ENCODE assay signal across 12 mouse cellular contexts in genomic region chr19:55137884-55138283, GRCm38 (mm10). TPM values are rescaled to one million over a fixed set of nuclear protein-coding genes. Genes with fewer than 3 reads are reported as not detected.
DNase-seq lines count a peak whose midpoint lies in the region; ATAC-seq and TF ChIP-seq lines count a peak whose summit lies in the region.
"Had no signal": no experiment of that assay in that cellular context is flagged by ENCODE, and none has a peak within 500 bp of the region (broad histone marks: within the 10 kb centered on the region; RNA-seq: fewer than 3 reads in every experiment).

No protein-coding gene starts in this region.

- no peaks in the 10 kb centered on the region for H3K27me3 ChIP-seq in forebrain, embryonic 10.5 days (ENCODE audit: poor library complexity, severe bottlenecking)
- no peaks in the 10 kb centered on the region for H3K27me3 ChIP-seq in forebrain, embryonic 15.5 days
- H3K27me3 ChIP-seq in liver, embryonic 15.5 days: no peaks in the 10 kb centered on the region
- no peaks in the 10 kb centered on the region for H3K27me3 ChIP-seq in liver, postnatal 0 days (ENCODE audit: insufficient read depth, low read length)
- H3K27me3 ChIP-seq in embryonic facial prominence, embryonic 10.5 days (replicated peaks; ENCODE audit: low read depth, poor library complexity, severe bottlenecking): no peaks in the 10 kb centered on the region
- H3K27me3 ChIP-seq: embryonic facial prominence, embryonic 12.5 days; limb, embryonic 12.5 days had no signal

- H3K9ac ChIP-seq in forebrain, embryonic 15.5 days (replicated peaks): no peak overlapping the region
- H3K9ac ChIP-seq in liver, embryonic 15.5 days: no peak overlapping the region
- no peak overlapping the region for H3K9ac ChIP-seq in liver, postnatal 0 days (replicated peaks)
- H3K9ac ChIP-seq: embryonic facial prominence, embryonic 12.5 days; limb, embryonic 12.5 days had no signal

- H3K36me3 ChIP-seq in forebrain, embryonic 10.5 days (replicated peaks): no peaks in the 10 kb centered on the region
- no peaks in the 10 kb centered on the region for H3K36me3 ChIP-seq in forebrain, embryonic 15.5 days
- no peaks in the 10 kb centered on the region for H3K36me3 ChIP-seq in liver, embryonic 15.5 days (replicated peaks)
- no peaks in the 10 kb centered on the region for H3K36me3 ChIP-seq in liver, postnatal 0 days (replicated peaks; ENCODE audit: insufficient read depth, low read length)
- no peaks in the 10 kb centered on the region for H3K36me3 ChIP-seq in embryonic facial prominence, embryonic 10.5 days (replicated peaks)
- H3K36me3 ChIP-seq: embryonic facial prominence, embryonic 12.5 days; limb, embryonic 12.5 days had no signal

- H3K4me2 ChIP-seq in forebrain, embryonic 15.5 days (replicated peaks): no peak overlapping the region
- no peak overlapping the region for H3K4me2 ChIP-seq in liver, embryonic 15.5 days
- no peak overlapping the region for H3K4me2 ChIP-seq in liver, postnatal 0 days (ENCODE audit: low read depth, low read length)
- H3K4me2 ChIP-seq: embryonic facial prominence, embryonic 12.5 days; limb, embryonic 12.5 days had no signal

- H3K27ac ChIP-seq in forebrain, embryonic 10.5 days: peak overlapping the region; percentile 63
- H3K27ac ChIP-seq in forebrain, embryonic 15.5 days (replicated peaks): no peak overlapping the region
- H3K27ac ChIP-seq in liver, embryonic 15.5 days (replicated peaks): no peak overlapping the region
- no peak overlapping the region for H3K27ac ChIP-seq in liver, postnatal 0 days (ENCODE audit: low read depth)
- H3K27ac ChIP-seq in embryonic facial prominence, embryonic 10.5 days (replicated peaks): peak overlapping the region; percentile 7; the same call in 1 of the 2 replicates
- H3K27ac ChIP-seq: embryonic facial prominence, embryonic 12.5 days; gastrocnemius, adult 2 months; limb, embryonic 12.5 days had no signal

- no peak for TF ChIP-seq EP300 in liver, postnatal 0 days (IDR thresholded peaks at IDR 0.05; ENCODE audit: low read depth)

- peaks cover 34% of the 10 kb centered on the region for H3K4me1 ChIP-seq in forebrain, embryonic 10.5 days
- H3K4me1 ChIP-seq in forebrain, embryonic 15.5 days: no peaks in the 10 kb centered on the region
- peaks cover 15% of the 10 kb centered on the region for H3K4me1 ChIP-seq in liver, embryonic 15.5 days (replicated peaks)
- H3K4me1 ChIP-seq in liver, postnatal 0 days (ENCODE audit: insufficient read depth): peaks cover 29% of the 10 kb centered on the region
- peaks cover 30% of the 10 kb centered on the region for H3K4me1 ChIP-seq in embryonic facial prominence, embryonic 10.5 days
- H3K4me1 ChIP-seq: embryonic facial prominence, embryonic 12.5 days had no signal

- WGBS in forebrain, embryonic 10.5 days: 36% methylated on average over 7 of the region's 7 CpGs
- WGBS in forebrain, embryonic 15.5 days: 27% methylated on average over 7 of the region's 7 CpGs
- 48% methylated on average over 7 of the region's 7 CpGs for WGBS in liver, embryonic 15.5 days (ENCODE audit: insufficient replicate concordance)
- 43% methylated on average over 7 of the region's 7 CpGs for WGBS in liver, postnatal 0 days (ENCODE audit: insufficient replicate concordance)
- WGBS in embryonic facial prominence, embryonic 10.5 days: 34% methylated on average over 7 of the region's 7 CpGs

- H3K4me3 ChIP-seq in forebrain, embryonic 10.5 days: no peak overlapping the region
- H3K4me3 ChIP-seq in forebrain, embryonic 15.5 days: no peak overlapping the region
- H3K4me3 ChIP-seq in liver, embryonic 15.5 days (replicated peaks): no peak overlapping the region
- H3K4me3 ChIP-seq in liver, postnatal 0 days (ENCODE audit: low read depth, low read length): no peak overlapping the region
- no peak overlapping the region for H3K4me3 ChIP-seq in embryonic facial prominence, embryonic 10.5 days
- H3K4me3 ChIP-seq: embryonic facial prominence, embryonic 12.5 days; gastrocnemius, adult 2 months; limb, embryonic 12.5 days had no signal

- no peak for DNase-seq in forebrain, embryonic 10.5 days (ENCODE audit: extremely low spot score, low spot score)
- DNase-seq in liver, postnatal 0 days: no peak
- DNase-seq in embryonic facial prominence, embryonic 10.5 days (ENCODE audit: low spot score): no peak
- DNase-seq in kidney, postnatal 4 days: peak; percentile 46 to 63
- DNase-seq in MN1 (ENCODE audit: low spot score): no peak
- no peak for DNase-seq in left cerebral cortex, adult 8-10 months (ENCODE audit: low spot score in 2 of 2)
- DNase-seq: gastrocnemius, adult 2 months had no signal

- no peaks in the 10 kb centered on the region for H3K9me3 ChIP-seq in forebrain, embryonic 10.5 days
- no peaks in the 10 kb centered on the region for H3K9me3 ChIP-seq in forebrain, embryonic 15.5 days
- no peaks in the 10 kb centered on the region for H3K9me3 ChIP-seq in liver, embryonic 15.5 days (replicated peaks)
- H3K9me3 ChIP-seq in liver, postnatal 0 days (ENCODE audit: low read length): no peaks in the 10 kb centered on the region
- no peaks in the 10 kb centered on the region for H3K9me3 ChIP-seq in embryonic facial prominence, embryonic 10.5 days
- H3K9me3 ChIP-seq: embryonic facial prominence, embryonic 12.5 days; limb, embryonic 12.5 days had no signal

- no peak for ATAC-seq in forebrain, embryonic 15.5 days (replicated peaks)
- ATAC-seq in liver, embryonic 15.5 days (ENCODE audit: insufficient read depth): peak; percentile 12; the same call in 1 of the 2 replicates
- ATAC-seq in liver, postnatal 0 days: no peak
- ATAC-seq: Patski had no signal

- no peak for TF ChIP-seq CTCF in liver, postnatal 0 days (IDR thresholded peaks at IDR 0.05; ENCODE audit: low read depth)

RNA-seq across cellular contexts. Expression of gene Gpam, which starts 10.8 kb away (rescaled TPM):
- 21.5 and 22.4 TPM in 2 replicates for polyA plus RNA-seq in forebrain, embryonic 10.5 days (2016; fragmentation: Nextera tagmentation; extraction: Ambion mirVana)
- 22.1 and 22.3 TPM in 2 replicates for polyA plus RNA-seq in forebrain, embryonic 15.5 days (2015; fragmentation: Nextera tagmentation; extraction: Ambion mirVana)
- polyA plus RNA-seq in liver, embryonic 15.5 days (2015; fragmentation: Nextera tagmentation; extraction: Ambion mirVana): 28.3 and 33.6 TPM in 2 replicates
- 19.8 and 24.2 TPM in 2 replicates for polyA plus RNA-seq in liver, postnatal 0 days (2015; fragmentation: Nextera tagmentation; extraction: Ambion mirVana)
- 18.1 and 20.4 TPM in 2 replicates for polyA plus RNA-seq in embryonic facial prominence, embryonic 10.5 days (2016; fragmentation: Nextera tagmentation; extraction: Ambion mirVana)
- total RNA-seq in left cerebral cortex, adult 8-10 months (2022): 10 to 100 TPM; 42.7 to 58.3 (median 51.8) TPM

RNA-seq across cellular contexts. Expression of gene Tectb, which starts 42.6 kb away (rescaled TPM):
- not detected in 2 replicates for polyA plus RNA-seq in forebrain, embryonic 10.5 days (2016; fragmentation: Nextera tagmentation; extraction: Ambion mirVana)
- 0.28 TPM in 1 of 2 replicates, not detected in the other for polyA plus RNA-seq in forebrain, embryonic 15.5 days (2015; fragmentation: Nextera tagmentation; extraction: Ambion mirVana)
- 0.37 and 0.38 TPM in 2 replicates for polyA plus RNA-seq in liver, embryonic 15.5 days (2015; fragmentation: Nextera tagmentation; extraction: Ambion mirVana)
- polyA plus RNA-seq in liver, postnatal 0 days (2015; fragmentation: Nextera tagmentation; extraction: Ambion mirVana): 0.09 and 0.19 TPM in 2 replicates
- polyA plus RNA-seq in embryonic facial prominence, embryonic 10.5 days (2016; fragmentation: Nextera tagmentation; extraction: Ambion mirVana): not detected in 2 replicates
- under 1 TPM in 2 of 4 experiments, not detected in 2; 0.21 TPM for total RNA-seq in left cerebral cortex, adult 8-10 months (2022)
- total RNA-seq: gastrocnemius, adult 2 months had no signal
- polyA plus RNA-seq: limb, embryonic 12.5 days; Patski had no signal

Comparison
In these comparisons a context has a peak if more than half of its experiments do, and no peak if none do; other contexts are left out.
1. H3K27ac ChIP-seq: peak in forebrain, embryonic 10.5 days (single experiment) and embryonic facial prominence, embryonic 10.5 days (single experiment); none in forebrain, embryonic 15.5 days (single experiment), liver, embryonic 15.5 days (single experiment) and liver, postnatal 0 days (single experiment).
2. DNase-seq: peak in kidney, postnatal 4 days (2 of 2); none in forebrain, embryonic 10.5 days (single experiment), liver, postnatal 0 days (single experiment), embryonic facial prominence, embryonic 10.5 days (single experiment), MN1 (single experiment) and left cerebral cortex, adult 8-10 months (0 of 2).